Mouse (Mus musculus) mature B cell (primary cell): Measurements from ENCODE around the gene Lgals2.
"Not testable (repeated sequence)": the region's sequence is repeated elsewhere in the genome, so short reads cannot be mapped to it uniquely, and the experiment has no call there.

Experiments
- in situ Hi-C: fragments of 300-500 bp; cut with MboI; formaldehyde crosslinking; loops from 2 replicates; pipeline ENCODE4 v1.14.3; 2019

The Lgals2 gene

GRCm38 (mm10) chr15:78855303-78855965 is at the start of gene Lgals2:
Gene Lgals2, minus strand, starts transcription at chr15:78855529.
- in situ Hi-C loops: no loop called here

DNA sequence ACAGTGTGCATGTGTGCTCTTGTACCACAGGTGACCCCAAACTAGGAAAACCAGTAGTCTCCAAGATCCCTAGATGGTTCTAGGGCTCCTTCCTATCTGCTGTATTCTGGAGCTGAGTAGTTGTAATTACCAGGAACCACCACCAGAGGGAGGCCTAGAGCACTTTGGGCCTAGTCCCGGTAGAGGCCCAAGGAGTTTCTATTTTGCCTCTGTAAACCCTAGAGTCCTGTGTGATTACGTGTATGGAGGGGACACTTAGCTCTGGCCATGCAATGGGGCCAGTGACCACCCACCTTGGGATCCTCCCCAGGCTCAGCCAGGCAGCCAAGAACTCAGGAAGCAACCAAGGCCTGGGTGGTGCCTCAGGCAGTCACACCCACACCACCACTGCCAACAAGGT is 47.9 kb upstream of the Lgals2 start:
- in situ Hi-C loops: no loop called here

- in situ Hi-C loops: no loop called here
Measured at GRCm38 (mm10) chr15:78901422-78901789, 46.1 kb upstream of the Lgals2 start.

- in situ Hi-C loops: no loop called here
Measured at GRCm38 (mm10) chr15:78900585-78901421, 45.5 kb upstream of the Lgals2 start.

GRCm38 (mm10) chr15:78899740-78900584 is 44.6 kb upstream of the Lgals2 start, which contains the start of gene Sh3bp1:
Gene Sh3bp1, plus strand, starts transcription at chr15:78899768.
- in situ Hi-C loops: no loop called here

GRCm38 (mm10) chr15:78899409-78899739 is 44.0 kb upstream of the Lgals2 start, which contains the start of gene Gm49510:
Gene Gm49510, plus strand, starts transcription at chr15:78899667.
- in situ Hi-C loops: no loop called here

GRCm38 (mm10) chr15:78898507-78899001 is 43.2 kb upstream of the Lgals2 start:
- in situ Hi-C loops: no loop called here

- in situ Hi-C loops: no loop called here
Measured at GRCm38 (mm10) chr15:78897488-78897887, 42.2 kb upstream of the Lgals2 start.

- in situ Hi-C loops: no loop called here
Measured at GRCm38 (mm10) chr15:78896149-78896548, 40.8 kb upstream of the Lgals2 start.

DNA sequence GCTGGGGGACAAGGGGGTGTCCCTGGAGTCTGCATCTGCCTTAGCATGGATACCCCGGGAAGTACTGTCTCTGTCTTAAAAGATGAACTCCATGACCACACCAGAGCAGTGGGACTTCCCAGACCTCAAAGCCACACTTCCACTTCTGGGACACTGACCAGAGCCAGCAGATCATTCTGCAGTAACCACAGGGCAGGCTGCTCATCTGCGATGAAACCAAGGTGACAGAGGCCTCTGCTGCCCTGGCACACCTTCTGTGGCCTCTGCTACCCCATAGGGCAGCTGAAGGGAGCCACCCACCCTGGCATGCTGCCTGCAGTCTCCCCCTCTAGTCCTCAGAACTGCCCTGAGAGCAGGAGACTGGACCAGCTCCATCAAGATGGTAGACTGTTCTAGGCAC is 40.4 kb upstream of the Lgals2 start:
- in situ Hi-C loops: no loop called here

- in situ Hi-C loops: no loop called here
Measured at GRCm38 (mm10) chr15:78894726-78895125, 39.4 kb upstream of the Lgals2 start.

GRCm38 (mm10) chr15:78892440-78892839 is 37.1 kb upstream of the Lgals2 start:
- in situ Hi-C loops: no loop called here

- in situ Hi-C loops: no loop called here
Measured at GRCm38 (mm10) chr15:78889401-78889853, 34.1 kb upstream of the Lgals2 start.

- in situ Hi-C loops: no loop called here
Measured at GRCm38 (mm10) chr15:78881828-78882227, 26.5 kb upstream of the Lgals2 start.

GRCm38 (mm10) chr15:78880432-78880831 is 25.1 kb upstream of the Lgals2 start:
- in situ Hi-C loops: no loop called here

GRCm38 (mm10) chr15:78878792-78879516 is 23.6 kb upstream of the Lgals2 start:
- in situ Hi-C loops: not testable (repeated sequence)

- in situ Hi-C loops: no loop called here
Measured at GRCm38 (mm10) chr15:78877810-78878390, 22.6 kb upstream of the Lgals2 start.

GRCm38 (mm10) chr15:78876991-78877809 is 21.9 kb upstream of the Lgals2 start, which contains the start of gene Gga1:
Gene Gga1, plus strand, starts transcription at chr15:78877190.
- in situ Hi-C loops: no loop called here

DNA sequence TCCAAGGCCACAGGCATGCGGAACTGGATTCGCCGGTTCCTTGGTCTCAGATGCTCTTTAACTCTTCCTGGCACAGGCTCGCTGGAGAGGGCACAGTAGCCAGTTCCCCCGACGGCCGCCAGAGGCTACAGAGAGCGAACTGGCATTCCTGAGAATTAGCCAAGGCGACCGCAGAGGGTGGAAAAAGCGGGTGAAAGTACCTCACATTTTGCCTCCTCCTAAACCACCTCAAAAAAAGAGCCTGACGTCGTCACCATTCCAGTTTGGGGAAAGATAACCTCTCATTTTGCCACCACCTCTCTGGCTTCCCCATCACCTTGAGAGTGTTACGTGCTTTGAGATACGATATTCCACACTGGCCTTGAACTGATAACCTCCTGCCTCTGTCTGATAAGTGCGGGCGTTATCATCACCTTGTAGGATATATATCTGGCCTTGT is 20.9 kb upstream of the Lgals2 start:
- in situ Hi-C loops: no loop called here

GRCm38 (mm10) chr15:78875537-78875936 is 20.2 kb upstream of the Lgals2 start:
- in situ Hi-C loops: no loop called here
